Mouse (Mus musculus): ENCODE results near the gene Mfap1b. TPM values are rescaled to one million over a fixed set of nuclear protein-coding genes. Genes with fewer than 3 reads are reported as not detected.
"Not testable (repeated sequence)": the region's sequence is repeated elsewhere in the genome, so short reads cannot be mapped to it uniquely, and the experiment has no call there.

Mfap1b gene
- polyA plus RNA-seq, 1 experiment from 2014 or later: 78.6 TPM

- ATAC-seq: no peak
- Histone ChIP-seq H3K4me2 (ENCODE audit: low read length) (peak overlapping the region; percentile 62), H3K36me3 (ENCODE audit: control insufficient read depth, insufficient read depth) (0 out of 2 replicates have a peak, but pooled peaks cover 4% of the 10 kb centered on the region), H3K9me3 (ENCODE audit: control insufficient read depth, low read length) (no peaks in the 10 kb centered on the region), H3K4me1 (replicated peaks; ENCODE audit: control insufficient read depth, insufficient read depth, low read length) (peaks cover 11% of the 10 kb centered on the region), H3K27ac (ENCODE audit: low read length) (no peak overlapping the region), H3K4me3 (replicated peaks; ENCODE audit: low read length) (peak overlapping the region; percentile 63), H3K9ac (replicated peaks; ENCODE audit: low read depth, low read length) (no peak overlapping the region; the same call in 1 of the 2 replicates), H3K27me3 (replicated peaks; ENCODE audit: control insufficient read depth, insufficient read depth, low read length) (no peaks in the 10 kb centered on the region)
- 83% methylated on average over 2 of the region's 2 CpGs for WGBS
Observed at GRCm38 (mm10) chr2:121507951-121508330, 34.1 kb upstream of the Mfap1b start.

- Histone ChIP-seq H3K4me3 (replicated peaks; ENCODE audit: low read length) (peak overlapping the region; percentile 63), H3K4me1 (replicated peaks; ENCODE audit: control insufficient read depth, insufficient read depth, low read length) (peaks cover 11% of the 10 kb centered on the region), H3K36me3 (ENCODE audit: control insufficient read depth, insufficient read depth) (0 out of 2 replicates have a peak, but pooled peaks cover 4% of the 10 kb centered on the region), H3K4me2 (ENCODE audit: low read length) (peak overlapping the region; percentile 62), H3K27me3 (replicated peaks; ENCODE audit: control insufficient read depth, insufficient read depth, low read length) (no peaks in the 10 kb centered on the region), H3K9ac (replicated peaks; ENCODE audit: low read depth, low read length) (peak overlapping the region; percentile 41), H3K27ac (ENCODE audit: low read length) (no peak overlapping the region), H3K9me3 (ENCODE audit: control insufficient read depth, low read length) (no peaks in the 10 kb centered on the region)
- 11% methylated on average over 12 of the region's 12 CpGs for WGBS
- ATAC-seq: no peak
Observed at GRCm38 (mm10) chr2:121507173-121507950, 33.5 kb upstream of the Mfap1b start.

- H3K27ac ChIP-seq (ENCODE audit: low read length): peak within 1 kb of the TSS; percentile 62
- not testable (repeated sequence) for H3K9me3 ChIP-seq (ENCODE audit: control insufficient read depth, low read length); H3K27me3 ChIP-seq (replicated peaks; ENCODE audit: control insufficient read depth, insufficient read depth, low read length); H3K36me3 ChIP-seq (ENCODE audit: control insufficient read depth, insufficient read depth)
- WGBS: 5% methylated on average over 40 of the region's 42 CpGs
- H3K9ac ChIP-seq (replicated peaks; ENCODE audit: low read depth, low read length): peak within 1 kb of the TSS; percentile 62
- H3K4me3 ChIP-seq (replicated peaks; ENCODE audit: low read length): peak within 1 kb of the TSS; percentile 63
- peak; percentile 97 for ATAC-seq
- H3K4me2 ChIP-seq (ENCODE audit: low read length): peak within 1 kb of the TSS; percentile 62
- H3K4me1 ChIP-seq (replicated peaks; ENCODE audit: control insufficient read depth, insufficient read depth, low read length): peaks cover 11% of the 10 kb centered on the region
Observed at GRCm38 (mm10) chr2:121505942-121506882, 32.3 kb upstream of the Mfap1b start, which contains the start of the genes Mfap1a and Wdr76. Gene Mfap1a, minus strand, starts transcription at chr2:121506665. Gene Wdr76, plus strand, starts transcription at chr2:121506723.

- WGBS: 100% methylated on average over 1 of the region's 6 CpGs
- H3K9ac ChIP-seq (replicated peaks; ENCODE audit: low read depth, low read length); H3K9me3 ChIP-seq (ENCODE audit: control insufficient read depth, low read length); H3K27me3 ChIP-seq (replicated peaks; ENCODE audit: control insufficient read depth, insufficient read depth, low read length); H3K4me3 ChIP-seq (replicated peaks; ENCODE audit: low read length); H3K4me1 ChIP-seq (replicated peaks; ENCODE audit: control insufficient read depth, insufficient read depth, low read length); H3K27ac ChIP-seq (ENCODE audit: low read length); H3K4me2 ChIP-seq (ENCODE audit: low read length); ATAC-seq; H3K36me3 ChIP-seq (ENCODE audit: control insufficient read depth, insufficient read depth): not testable (repeated sequence)
Observed at GRCm38 (mm10) chr2:121501550-121501949, 27.7 kb upstream of the Mfap1b start.

GRCm38 (mm10) chr2:121484403-121484802 lies 10.5 kb upstream of the Mfap1b start:
- not testable (repeated sequence) for H3K9me3 ChIP-seq (ENCODE audit: control insufficient read depth, low read length); H3K27ac ChIP-seq (ENCODE audit: low read length); H3K27me3 ChIP-seq (replicated peaks; ENCODE audit: control insufficient read depth, insufficient read depth, low read length); H3K36me3 ChIP-seq (ENCODE audit: control insufficient read depth, insufficient read depth); ATAC-seq; H3K9ac ChIP-seq (replicated peaks; ENCODE audit: low read depth, low read length); H3K4me2 ChIP-seq (ENCODE audit: low read length); H3K4me3 ChIP-seq (replicated peaks; ENCODE audit: low read length); H3K4me1 ChIP-seq (replicated peaks; ENCODE audit: control insufficient read depth, insufficient read depth, low read length)
- WGBS: 90% methylated on average over 1 of the region's 2 CpGs

- no peak overlapping the region for H3K4me3 ChIP-seq (replicated peaks; ENCODE audit: low read length)
- H3K27ac ChIP-seq (ENCODE audit: low read length): no peak overlapping the region
- no peaks in the 10 kb centered on the region for H3K27me3 ChIP-seq (replicated peaks; ENCODE audit: control insufficient read depth, insufficient read depth, low read length)
- ATAC-seq: no peak
- no peak overlapping the region for H3K4me2 ChIP-seq (ENCODE audit: low read length)
- 36% methylated on average over 8 of the region's 8 CpGs for WGBS
- H3K4me1 ChIP-seq (replicated peaks; ENCODE audit: control insufficient read depth, insufficient read depth, low read length): no peaks in the 10 kb centered on the region
- H3K9me3 ChIP-seq (ENCODE audit: control insufficient read depth, low read length): no peaks in the 10 kb centered on the region
- no peaks in the 10 kb centered on the region for H3K36me3 ChIP-seq (ENCODE audit: control insufficient read depth, insufficient read depth)
- H3K9ac ChIP-seq (replicated peaks; ENCODE audit: low read depth, low read length): no peak overlapping the region
Observed at GRCm38 (mm10) chr2:121483576-121483975, 9.7 kb upstream of the Mfap1b start.

GRCm38 (mm10) chr2:121480916-121481315 lies 7.0 kb upstream of the Mfap1b start:
- H3K36me3 ChIP-seq (ENCODE audit: control insufficient read depth, insufficient read depth); H3K4me2 ChIP-seq (ENCODE audit: low read length); H3K9ac ChIP-seq (replicated peaks; ENCODE audit: low read depth, low read length); H3K4me1 ChIP-seq (replicated peaks; ENCODE audit: control insufficient read depth, insufficient read depth, low read length); H3K9me3 ChIP-seq (ENCODE audit: control insufficient read depth, low read length); ATAC-seq; H3K27ac ChIP-seq (ENCODE audit: low read length); H3K27me3 ChIP-seq (replicated peaks; ENCODE audit: control insufficient read depth, insufficient read depth, low read length); H3K4me3 ChIP-seq (replicated peaks; ENCODE audit: low read length): not testable (repeated sequence)
- 89% methylated on average over 13 of the region's 13 CpGs for WGBS

GRCm38 (mm10) chr2:121480498-121480897 lies 6.6 kb upstream of the Mfap1b start:
- Histone ChIP-seq H3K9ac (replicated peaks; ENCODE audit: low read depth, low read length) (no peak overlapping the region), H3K4me1 (replicated peaks; ENCODE audit: control insufficient read depth, insufficient read depth, low read length) (no peaks in the 10 kb centered on the region), H3K27ac (ENCODE audit: low read length) (no peak overlapping the region), H3K9me3 (ENCODE audit: control insufficient read depth, low read length) (no peaks in the 10 kb centered on the region), H3K4me2 (ENCODE audit: low read length) (no peak overlapping the region), H3K27me3 (replicated peaks; ENCODE audit: control insufficient read depth, insufficient read depth, low read length) (no peaks in the 10 kb centered on the region), H3K4me3 (replicated peaks; ENCODE audit: low read length) (no peak overlapping the region), H3K36me3 (ENCODE audit: control insufficient read depth, insufficient read depth) (no peaks in the 10 kb centered on the region)
- 56% methylated on average over 3 of the region's 3 CpGs for whole genome bisulfite sequencing
- ATAC-seq: no peak

All from forebrain, embryonic 16.5 days (tissue).